Mouse (Mus musculus) heart, embryonic 14.5 days (tissue): ENCODE results near the gene Alyref2. TPM values are rescaled to one million over a fixed set of nuclear protein-coding genes. Genes with fewer than 3 reads are reported as not detected.
A peak's percentile ranks its signal among the peaks of the same experiment; 100 is the strongest.

Experiments
- ATAC-seq: fragments of 200-750 bp; cut with Nextera tagmentation; 2 replicates; pipeline ENCODE4 v1.8.0; 2017; ENCODE audit warnings: low read depth, moderate TSS enrichment; ENCODE audit not compliant: insufficient number of reproducible peaks, insufficient read depth, low FRiP score
- H3K27ac ChIP-seq, 2 experiments: fragments of 200-500 bp in 1 of 2; fragments of 300-500 bp in 1 of 2; sonication (generic) in 1 of 2; replicated peaks in 1 of 2; 2 replicates each; pipeline ENCODE4 v1.5.1; 2012 to 2014; ENCODE audit warnings: low read depth in 2 of 2, low read length in 2 of 2, control low read depth in 1 of 2, mild to moderate bottlenecking in 1 of 2, mixed read lengths in 1 of 2; ENCODE audit not compliant: control insufficient read depth in 1 of 2, insufficient read depth in 1 of 2
- H3K27me3 ChIP-seq: fragments of 300-500 bp; sonication (generic); 2 replicates; pipeline ENCODE4 v1.6.1; 2014; ENCODE audit warnings: mild to moderate bottlenecking, low read length, control low read depth; ENCODE audit not compliant: control insufficient read depth, insufficient read depth
- H3K36me3 ChIP-seq: fragments of 300-500 bp; sonication (generic); 2 replicates; pipeline ENCODE4 v1.6.1; 2014; ENCODE audit warnings: mild to moderate bottlenecking, control low read depth, low read length, mixed read lengths; ENCODE audit not compliant: control insufficient read depth, insufficient read depth
- H3K4me1 ChIP-seq, 2 experiments: fragments of 200-500 bp in 1 of 2; fragments of 300-500 bp in 1 of 2; sonication (generic) in 1 of 2; 2 replicates each; pipeline ENCODE4 v1.6.1; 2012 to 2014; ENCODE audit warnings: low read length in 2 of 2, control low read depth in 1 of 2, mixed read lengths in 1 of 2; ENCODE audit not compliant: control insufficient read depth in 2 of 2, insufficient read depth in 2 of 2
- H3K4me2 ChIP-seq: fragments of 300-500 bp; sonication (generic); 2 replicates; pipeline ENCODE4 v1.6.1; 2014; ENCODE audit warnings: mild to moderate bottlenecking, low read length
- H3K4me3 ChIP-seq, 2 experiments: fragments of 200-500 bp in 1 of 2; fragments of 300-500 bp in 1 of 2; sonication (generic) in 1 of 2; 2 replicates each; pipeline ENCODE4 v1.5.1; 2012 to 2014; ENCODE audit warnings: low read length in 2 of 2, mild to moderate bottlenecking in 2 of 2, control low read depth in 1 of 2, low read depth in 1 of 2, moderate library complexity in 1 of 2; ENCODE audit not compliant: control insufficient read depth in 1 of 2, insufficient read depth in 1 of 2
- H3K9ac ChIP-seq: fragments of 300-500 bp; sonication (generic); 2 replicates; pipeline ENCODE4 v1.6.1; 2014; ENCODE audit warnings: mild to moderate bottlenecking, low read length
- H3K9me3 ChIP-seq: fragments of 300-500 bp; sonication (generic); 2 replicates; pipeline ENCODE4 v1.6.1; 2016; ENCODE audit warnings: low read length, control low read depth; ENCODE audit not compliant: control insufficient read depth
- WGBS: fragments of 180-500 bp; shearing (Covaris S2); extraction: QIAGEN DNeasy Blood & Tissue Kit; methylation state at CpG from one replicate; pipeline ENCODE4 v1.1.7; 2014; 5-methylcytosine and 5-hydroxymethylcytosine counted together
- polyA plus RNA-seq: library from polyadenylated mRNA; unstranded; fragments of >200 nt; fragmentation: Nextera tagmentation; extraction: Ambion mirVana; gene quantifications from 2 replicates; pipeline ENCODE4 v1.2.1, GENCODE M21; 2014

Alyref2 gene
- 12.9 and 14.4 TPM in 2 replicates for polyA plus RNA-seq

DNA sequence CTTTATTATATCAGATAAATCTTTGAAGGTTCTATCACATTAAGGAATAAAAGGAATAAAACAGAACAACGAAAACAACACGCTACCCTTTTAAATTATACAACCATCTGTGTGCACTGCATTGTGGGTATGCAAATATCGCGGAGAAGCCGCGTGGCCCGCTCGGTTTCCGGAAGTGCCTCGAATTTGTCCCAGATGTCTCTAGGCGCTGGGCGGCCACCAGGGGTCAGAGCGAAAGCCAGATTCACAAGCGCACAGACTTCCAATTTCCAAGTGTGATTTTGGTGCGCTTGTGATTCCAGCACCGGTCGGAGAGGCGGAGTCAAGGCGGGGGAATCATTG lies at the start of gene Alyref2:
Gene Alyref2, plus strand, starts transcription at position 229 of the 342 bp plus-strand sequence.
- Histone ChIP-seq H3K4me1 (peaks cover 2 to 8% of the 10 kb centered on the region in 2 experiments; a peak in 3 of 4 replicates), H3K4me3 (peak within 1 kb of the TSS; percentile 64 to 86), H3K4me2 (peak within 1 kb of the TSS; percentile 72), H3K9me3 (no peaks in the 10 kb centered on the region), H3K27ac (peak within 1 kb of the TSS; percentile 90 to 94), H3K9ac (peak within 1 kb of the TSS; percentile 90), H3K36me3 (no peaks in the 10 kb centered on the region), H3K27me3 (no peaks in the 10 kb centered on the region)
- under 1% methylated on average over 19 of the region's 19 CpGs for WGBS
- ATAC-seq, result peak; percentile 81

DNA sequence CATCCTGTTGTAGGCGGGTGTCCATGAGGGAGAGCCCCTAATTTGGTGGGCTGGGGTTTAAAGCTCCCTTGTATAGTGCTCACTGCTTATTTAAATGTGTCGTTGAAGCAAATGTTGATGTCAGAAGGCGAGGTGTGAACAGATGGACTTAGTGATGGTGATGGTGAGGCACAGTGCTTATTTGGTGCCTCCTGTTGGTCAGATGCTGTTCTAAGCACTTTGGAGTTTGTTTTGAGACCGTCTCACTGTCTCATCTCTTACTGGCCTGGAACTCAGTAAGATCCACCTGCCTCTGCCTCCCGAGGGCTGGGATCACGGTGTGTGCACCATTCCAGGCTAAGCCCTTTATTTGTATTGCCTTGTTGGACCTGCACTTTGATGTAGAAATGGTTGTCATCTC lies 48.4 kb upstream of the Alyref2 start:
- WGBS, result 76% methylated on average over 6 of the region's 6 CpGs
- Histone ChIP-seq H3K9ac (no peak overlapping the region), H3K27me3 (no peaks in the 10 kb centered on the region), H3K9me3 (no peaks in the 10 kb centered on the region), H3K4me2 (no peak overlapping the region), H3K27ac (no peak overlapping the region), H3K36me3 (0 out of 2 replicates have a peak, but pooled peaks cover 4% of the 10 kb centered on the region), H3K4me1 (peaks cover 4 to 11% of the 10 kb centered on the region in 2 experiments; a peak in 3 of 4 replicates), H3K4me3 (no peak overlapping the region)
- ATAC-seq, result no peak

DNA sequence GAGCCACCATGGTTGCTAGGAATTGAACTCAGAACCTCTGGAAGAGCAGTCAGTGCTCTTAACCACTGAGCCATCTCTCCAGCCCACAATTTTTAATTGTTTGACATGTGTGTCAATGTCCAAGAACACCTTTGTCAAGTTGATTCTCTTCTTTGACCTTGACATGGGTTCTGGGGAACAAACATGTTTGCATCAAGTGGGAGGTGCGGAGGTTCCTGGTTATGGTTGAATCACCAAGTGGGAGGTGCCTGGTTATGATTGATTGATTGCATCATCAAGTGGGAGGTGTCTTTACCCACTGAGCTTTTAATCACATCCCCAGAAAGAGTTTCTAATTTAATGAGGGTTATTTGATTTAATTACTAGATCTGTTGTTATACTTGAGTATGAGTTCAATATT lies 45.7 kb upstream of the Alyref2 start:
- no peak for ATAC-seq
- Histone ChIP-seq H3K4me3 (no peak overlapping the region), H3K9ac (no peak overlapping the region), H3K36me3 (peaks cover 26% of the 10 kb centered on the region), H3K9me3 (no peaks in the 10 kb centered on the region), H3K27ac (no peak overlapping the region), H3K27me3 (no peaks in the 10 kb centered on the region), H3K4me1 (peaks cover 4 to 14% of the 10 kb centered on the region in 2 experiments; a peak in 3 of 4 replicates), H3K4me2 (no peak overlapping the region)
- WGBS, result 98% methylated on average over 1 of the region's 1 CpGs

DNA sequence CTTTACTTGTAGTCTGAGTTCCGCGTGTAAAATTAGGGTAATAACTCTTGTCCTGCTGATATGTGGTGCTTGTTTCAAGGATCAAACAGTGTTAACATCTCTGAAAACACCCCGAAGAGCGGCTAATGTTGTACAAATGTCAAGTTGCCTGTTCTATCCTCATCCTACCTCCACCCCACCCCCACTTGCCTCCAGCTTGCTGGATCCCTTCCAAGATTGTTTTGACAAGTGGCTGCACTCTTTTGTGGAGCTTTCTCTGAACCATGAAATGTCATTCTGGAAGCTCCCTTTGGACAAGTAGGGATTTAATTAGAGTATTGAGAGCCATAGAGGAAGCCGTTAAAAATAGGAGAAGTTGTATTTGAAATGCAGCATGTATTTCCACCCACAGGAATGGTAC lies 43.5 kb upstream of the Alyref2 start:
- Histone ChIP-seq H3K4me1 (peaks cover 4 to 14% of the 10 kb centered on the region in 2 experiments; a peak in 3 of 4 replicates), H3K9ac (no peak overlapping the region), H3K27ac (peak overlapping the region in 1 of 2 experiments; percentile 24; a peak in 1 of 4 replicates), H3K9me3 (no peaks in the 10 kb centered on the region), H3K4me2 (peak overlapping the region; percentile 31), H3K4me3 (no peak overlapping the region), H3K36me3 (peaks cover 38% of the 10 kb centered on the region), H3K27me3 (no peaks in the 10 kb centered on the region)
- WGBS, result 50% methylated on average over 5 of the region's 5 CpGs
- ATAC-seq, result no peak

DNA sequence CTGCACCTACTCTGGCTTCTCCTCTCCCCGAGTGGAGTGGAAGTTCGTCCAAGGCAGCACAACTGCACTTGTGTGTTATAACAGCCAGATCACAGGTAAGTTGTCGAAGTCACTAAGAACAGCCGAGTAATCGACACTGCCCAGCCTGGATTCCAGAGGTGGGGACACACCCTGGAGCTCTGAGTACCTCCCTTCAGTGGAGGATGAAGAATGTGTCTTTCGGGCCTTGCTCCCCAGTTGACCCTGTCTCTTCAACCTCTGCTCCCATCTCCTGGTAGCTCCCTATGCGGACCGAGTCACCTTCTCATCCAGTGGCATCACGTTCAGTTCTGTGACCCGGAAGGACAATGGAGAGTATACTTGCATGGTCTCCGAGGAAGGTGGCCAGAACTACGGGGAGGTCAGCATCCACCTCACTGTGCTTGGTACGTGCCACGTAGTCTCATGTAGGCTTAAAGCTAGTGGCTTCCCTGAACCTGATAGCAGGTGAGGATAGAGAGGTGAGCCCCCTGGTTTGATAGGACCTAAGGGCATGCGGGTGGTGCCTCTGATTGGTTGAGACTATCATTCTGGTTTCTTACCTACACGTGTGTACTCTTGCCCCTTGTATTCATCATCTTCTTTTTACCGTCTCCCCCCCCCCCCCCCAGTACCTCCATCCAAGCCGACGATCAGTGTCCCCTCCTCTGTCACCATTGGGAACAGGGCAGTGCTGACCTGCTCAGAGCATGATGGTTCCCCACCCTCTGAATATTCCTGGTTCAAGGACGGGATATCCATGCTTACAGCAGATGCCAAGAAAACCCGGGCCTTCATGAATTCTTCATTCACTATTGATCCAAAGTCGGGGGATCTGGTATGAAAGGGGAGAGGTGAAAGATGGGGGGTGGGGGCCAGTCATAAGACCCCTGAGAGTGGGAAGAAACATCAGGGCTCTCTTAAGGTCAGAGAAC lies 42.5 kb upstream of the Alyref2 start:
- Histone ChIP-seq H3K9me3 (no peaks in the 10 kb centered on the region), H3K4me1 (peaks cover 4 to 14% of the 10 kb centered on the region in 2 experiments; a peak in 3 of 4 replicates)

DNA sequence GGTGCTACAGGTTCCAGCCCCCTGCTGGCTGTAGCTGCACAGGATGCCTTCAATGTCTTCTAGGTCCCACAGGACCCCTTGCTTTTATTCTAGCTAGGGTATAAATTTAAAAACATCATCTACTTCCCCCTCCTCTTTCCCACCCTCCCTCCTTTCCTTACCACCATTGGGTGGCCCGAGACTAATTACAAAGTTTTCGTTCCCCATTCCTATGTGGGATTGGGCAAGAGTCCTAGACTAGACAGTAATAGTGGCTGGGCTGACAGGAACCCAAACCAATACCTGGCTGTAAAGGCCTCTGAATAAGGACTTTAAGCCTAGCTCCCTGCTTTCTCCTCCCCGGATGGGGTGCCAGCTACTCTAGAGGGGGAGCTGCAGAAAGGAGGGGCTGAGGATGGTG lies 40.1 kb upstream of the Alyref2 start:
- no peak for ATAC-seq
- H3K36me3 ChIP-seq, result peaks cover 38% of the 10 kb centered on the region
- no peak overlapping the region for H3K4me2 ChIP-seq
- H3K27ac ChIP-seq, result no peak overlapping the region
- peaks cover 4 to 14% of the 10 kb centered on the region in 2 experiments; a peak in 3 of 4 replicates for H3K4me1 ChIP-seq
- 89% methylated on average over 3 of the region's 3 CpGs for WGBS
- H3K9ac ChIP-seq, result no peak overlapping the region
- H3K9me3 ChIP-seq, result no peaks in the 10 kb centered on the region
- H3K4me3 ChIP-seq, result no peak overlapping the region
- H3K27me3 ChIP-seq, result no peaks in the 10 kb centered on the region

More for the DNA sequence above, 42.5 kb upstream of the Alyref2 start:
- Histone ChIP-seq H3K27me3 (no peaks in the 10 kb centered on the region), H3K27ac (no peak overlapping the region), H3K9ac (no peak overlapping the region), H3K4me3 (no peak overlapping the region), H3K4me2 (no peak overlapping the region), H3K36me3 (peaks cover 38% of the 10 kb centered on the region)
- ATAC-seq, result no peak
- 89% methylated on average over 21 of the region's 22 CpGs for WGBS

DNA sequence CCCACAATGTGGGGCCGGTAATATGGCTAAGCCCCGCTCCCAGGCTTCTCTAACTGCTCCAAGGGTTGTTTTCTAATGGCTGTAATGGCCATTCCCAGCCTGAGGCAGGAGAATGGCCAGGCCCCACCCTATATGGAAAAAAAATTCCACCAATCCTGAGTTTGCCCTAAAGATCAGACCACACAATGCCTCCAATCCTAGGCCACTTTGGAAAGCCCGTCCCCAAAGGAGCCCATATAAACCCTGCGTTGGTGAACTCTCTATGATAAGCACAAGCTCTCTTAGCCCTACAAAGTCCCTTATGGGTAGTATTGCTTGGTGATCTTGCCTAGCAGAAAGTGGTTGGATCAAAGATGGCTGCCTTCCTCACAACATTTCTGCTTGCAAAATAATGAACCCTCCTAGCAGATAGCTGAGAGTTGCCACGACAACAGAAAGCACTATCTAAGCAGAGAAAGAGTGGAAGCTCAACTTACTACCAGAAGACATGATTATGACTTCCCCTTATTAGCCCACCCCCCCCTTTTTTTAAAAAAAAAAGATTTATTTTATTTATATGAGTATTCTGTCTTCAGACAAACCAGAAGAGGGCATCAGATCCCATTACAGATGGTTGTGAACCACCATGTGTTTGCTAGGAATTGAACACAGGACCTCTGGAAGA lies 37.4 kb upstream of the Alyref2 start:
- Histone ChIP-seq H3K27me3 (no peaks in the 10 kb centered on the region), H3K9me3 (no peaks in the 10 kb centered on the region), H3K27ac (no peak overlapping the region), H3K9ac (no peak overlapping the region), H3K36me3 (peaks cover 33% of the 10 kb centered on the region), H3K4me1 (peaks cover 6 to 10% of the 10 kb centered on the region in 2 experiments), H3K4me2 (no peak overlapping the region), H3K4me3 (no peak overlapping the region)
- no peak for ATAC-seq
- WGBS, result 87% methylated on average over 5 of the region's 5 CpGs
